Mouse (Mus musculus) hindbrain, postnatal 0 days (tissue): ENCODE data around the gene Rap1gap2. TPM values are rescaled to one million over a fixed set of nuclear protein-coding genes. Genes with fewer than 3 reads are reported as not detected.

ENCODE experiments used
- ATAC-seq: fragments of 200-750 bp; cut with Nextera tagmentation; 2 replicates; pipeline ENCODE4 v1.8.0; 2017; ENCODE audit warnings: mild to moderate bottlenecking, moderate TSS enrichment, moderate library complexity
- DNase-seq: peaks from one replicate; pipeline ENCODE4 v3.0.0-alpha.2; 2015; ENCODE audit warnings: low spot score
- H3K27ac ChIP-seq: fragments of 300-500 bp; sonication (generic); 2 replicates; pipeline ENCODE4 v1.5.1; 2014; ENCODE audit warnings: mild to moderate bottlenecking
- H3K27me3 ChIP-seq: fragments of 300-500 bp; sonication (generic); 2 replicates; pipeline ENCODE4 v1.6.1; 2014; ENCODE audit warnings: low read length, mixed read lengths; ENCODE audit not compliant: insufficient read depth
- H3K36me3 ChIP-seq: fragments of 300-500 bp; sonication (generic); 2 replicates; pipeline ENCODE4 v1.6.1; 2014; ENCODE audit warnings: low read length, mixed read lengths; ENCODE audit not compliant: insufficient read depth
- H3K4me1 ChIP-seq: fragments of 300-500 bp; sonication (generic); 2 replicates; pipeline ENCODE4 v1.6.1; 2014; ENCODE audit warnings: antibody characterized with exemption, low read length, mixed read lengths; ENCODE audit not compliant: insufficient read depth
- H3K4me2 ChIP-seq: fragments of 300-500 bp; sonication (generic); 2 replicates; pipeline ENCODE4 v1.6.1; 2014; ENCODE audit warnings: low read depth, mild to moderate bottlenecking, low read length, moderate library complexity, mixed read lengths
- H3K4me3 ChIP-seq: fragments of 300-500 bp; sonication (generic); 2 replicates; pipeline ENCODE4 v1.5.1; 2014; ENCODE audit warnings: low read length
- H3K9ac ChIP-seq: fragments of 300-500 bp; sonication (generic); replicated peaks from 2 replicates; pipeline ENCODE4 v1.6.1; 2014; ENCODE audit warnings: mild to moderate bottlenecking, low read length, moderate library complexity, mixed read lengths
- H3K9me3 ChIP-seq: fragments of 300-500 bp; sonication (generic); 2 replicates; pipeline ENCODE4 v1.6.1; 2016; ENCODE audit warnings: low read length, mixed read lengths
- CTCF ChIP-seq: IDR thresholded peaks from 2 replicates; pipeline ENCODE4 v1.5.1; 2016; ENCODE audit warnings: antibody characterized with exemption, control low read depth, low read depth
- WGBS: fragments of 180-500 bp; shearing (Covaris S2); extraction: QIAGEN DNeasy Blood & Tissue Kit; methylation state at CpG from one replicate; pipeline ENCODE4 v1.1.7; 2014; 5-methylcytosine and 5-hydroxymethylcytosine counted together
- polyA plus RNA-seq: library from polyadenylated mRNA; unstranded; fragments of >200 nt; fragmentation: Nextera tagmentation; extraction: Ambion mirVana; gene quantifications from 2 replicates; pipeline ENCODE4 v1.2.1, GENCODE M21; 2015
- total RNA-seq: library from RNA; depleted of rRNA; stranded (reverse); fragments of >200 nt; gene quantifications from 2 replicates; pipeline ENCODE4 v1.2.3, GENCODE M21; 2014

Gene Rap1gap2
- total and polyA plus RNA-seq, 2 experiments from 2014 or later, result 9.9 to 55.5 TPM

GRCm38 (mm10) chr11:74525205-74525604 lies 85.5 kb downstream of the Rap1gap2 start:
- 88% methylated on average over 7 of the region's 7 CpGs for WGBS
- no peak overlapping the region for H3K27ac ChIP-seq
- H3K9ac ChIP-seq, result no peak overlapping the region
- H3K4me3 ChIP-seq, result no peak overlapping the region
- no peak for TF ChIP-seq CTCF
- DNase-seq (no peak), ATAC-seq (no peak)
- peaks cover 14% of the 10 kb centered on the region; the same call in 1 of the 2 replicates for H3K4me1 ChIP-seq
- H3K27me3 ChIP-seq, result no peaks in the 10 kb centered on the region
- no peaks in the 10 kb centered on the region for H3K9me3 ChIP-seq
- H3K36me3 ChIP-seq, result no peaks in the 10 kb centered on the region
- H3K4me2 ChIP-seq, result no peak overlapping the region

GRCm38 (mm10) chr11:74524050-74524965 lies 86.4 kb downstream of the Rap1gap2 start:
- Histone ChIP-seq H3K27ac (no peak overlapping the region), H3K9me3 (no peaks in the 10 kb centered on the region), H3K9ac (no peak overlapping the region), H3K4me1 (peaks cover 14% of the 10 kb centered on the region; the same call in 1 of the 2 replicates), H3K27me3 (no peaks in the 10 kb centered on the region), H3K4me3 (no peak overlapping the region), H3K4me2 (no peak overlapping the region), H3K36me3 (no peaks in the 10 kb centered on the region)
- ATAC-seq, result no peak
- DNase-seq, result no peak
- TF ChIP-seq CTCF, result no peak
- 61% methylated on average over 9 of the region's 9 CpGs for WGBS

- Histone ChIP-seq H3K4me3 (peak overlapping the region; percentile 74), H3K27ac (no peak overlapping the region; the same call in 1 of the 2 replicates), H3K36me3 (no peaks in the 10 kb centered on the region), H3K4me2 (peak overlapping the region; percentile 99), H3K4me1 (peaks cover 14% of the 10 kb centered on the region; the same call in 1 of the 2 replicates), H3K9ac (peak overlapping the region; percentile 72; the same call in 1 of the 2 replicates), H3K27me3 (no peaks in the 10 kb centered on the region), H3K9me3 (no peaks in the 10 kb centered on the region)
- no peak for ATAC-seq
- no peak for DNase-seq
- WGBS, result 9% methylated on average over 30 of the region's 30 CpGs
- no peak for TF ChIP-seq CTCF
These were observed 87.3 kb downstream of the Rap1gap2 start for GRCm38 (mm10) chr11:74523210-74523951.

GRCm38 (mm10) chr11:74522487-74523209 lies 88.1 kb downstream of the Rap1gap2 start:
- Histone ChIP-seq H3K4me1 (peaks cover 14% of the 10 kb centered on the region; the same call in 1 of the 2 replicates), H3K27ac (peak overlapping the region; percentile 20; the same call in 1 of the 2 replicates), H3K9me3 (no peaks in the 10 kb centered on the region), H3K9ac (peak overlapping the region; percentile 72), H3K4me2 (peak overlapping the region; percentile 99), H3K4me3 (peak overlapping the region; percentile 74), H3K27me3 (no peaks in the 10 kb centered on the region), H3K36me3 (no peaks in the 10 kb centered on the region)
- peak; percentile 53 for ATAC-seq
- under 1% methylated on average over 79 of the region's 87 CpGs for WGBS
- no peak for TF ChIP-seq CTCF
- peak; percentile 33 for DNase-seq

GRCm38 (mm10) chr11:74521981-74522486 lies 88.7 kb downstream of the Rap1gap2 start:
- ATAC-seq (0 out of 2 replicates have a peak, but pooled peaks have one; percentile 16), DNase-seq (peak; percentile 38)
- H3K36me3 ChIP-seq, result no peaks in the 10 kb centered on the region
- peak overlapping the region; percentile 99 for H3K4me2 ChIP-seq
- peak overlapping the region; percentile 72 for H3K9ac ChIP-seq
- under 1% methylated on average over 29 of the region's 29 CpGs for WGBS
- H3K4me1 ChIP-seq, result peaks cover 12% of the 10 kb centered on the region; the same call in 1 of the 2 replicates
- H3K4me3 ChIP-seq, result peak overlapping the region; percentile 74
- TF ChIP-seq CTCF, result no peak
- 0 out of 2 replicates have a peak overlapping the region, but pooled peaks have one; percentile 20 for H3K27ac ChIP-seq
- no peaks in the 10 kb centered on the region for H3K27me3 ChIP-seq
- no peaks in the 10 kb centered on the region for H3K9me3 ChIP-seq

- Histone ChIP-seq H3K4me3 (no peak overlapping the region), H3K27ac (no peak overlapping the region), H3K36me3 (no peaks in the 10 kb centered on the region), H3K27me3 (no peaks in the 10 kb centered on the region), H3K9ac (no peak overlapping the region), H3K9me3 (no peaks in the 10 kb centered on the region), H3K4me1 (peaks cover 7% of the 10 kb centered on the region; the same call in 1 of the 2 replicates), H3K4me2 (no peak overlapping the region)
- DNase-seq (no peak), ATAC-seq (no peak)
- no peak for TF ChIP-seq CTCF
- WGBS, result 90% methylated on average over 3 of the region's 3 CpGs
These were observed 90.5 kb downstream of the Rap1gap2 start for GRCm38 (mm10) chr11:74520201-74520600.
